Mouse (Mus musculus): ENCODE data around the gene Tas2r130. TPM values are rescaled to one million over a fixed set of nuclear protein-coding genes. Genes with fewer than 3 reads are reported as not detected.
"Not testable (repeated sequence)": the region's sequence is repeated elsewhere in the genome, so short reads cannot be mapped to it uniquely, and the experiment has no call there.

Gene Tas2r130
- not detected for total RNA-seq (2021)
- long read RNA-seq, experiment 1: 0 reads
- long read RNA-seq, experiment 2: 0 reads

DNA sequence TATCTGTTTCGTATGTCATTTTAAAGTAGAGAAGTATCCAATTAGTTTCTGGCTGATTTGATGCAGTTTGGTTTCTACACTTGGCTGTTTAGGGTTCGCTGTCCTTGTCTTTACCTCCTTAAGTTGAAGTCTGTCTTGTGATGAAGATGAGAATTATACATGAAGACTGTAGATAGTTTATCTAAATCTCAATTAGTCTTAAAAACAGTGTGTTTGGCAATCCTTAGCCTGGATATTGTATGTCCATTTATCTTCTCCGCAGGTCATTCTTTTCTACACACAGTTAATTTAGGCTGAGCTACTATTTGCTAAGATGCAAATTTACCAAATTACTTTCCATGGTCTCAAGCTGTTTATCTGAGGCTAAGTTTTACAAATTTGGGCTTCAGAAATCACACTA is at the start of gene Tas2r130:
TSS of gene Tas2r130 (minus strand) at position 101 of the 400 bp plus-strand sequence.
- intact Hi-C loops (cut with DNase I): no loop called here
- DNase-seq: no peak

DNA sequence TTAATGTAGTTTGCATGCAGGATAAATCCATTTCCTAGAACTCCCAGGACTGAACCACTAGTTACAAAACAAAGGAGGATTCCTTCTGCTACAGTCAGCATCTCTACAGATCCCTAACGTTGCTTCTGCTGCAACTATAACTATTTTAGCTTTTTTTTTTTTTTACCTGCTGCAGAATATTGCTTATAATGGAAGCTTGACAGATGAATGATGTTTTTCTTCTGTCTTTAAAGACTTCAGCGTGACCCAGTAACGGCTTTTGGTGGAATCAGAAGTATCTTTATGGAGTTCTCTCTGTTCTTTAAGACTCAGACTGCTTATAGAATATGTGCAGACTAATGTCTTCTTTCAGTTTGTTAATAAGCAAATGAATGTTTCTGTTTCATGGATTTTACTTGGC is 48.1 kb upstream of the Tas2r130 start, which contains the start of gene Tas2r106:
TSS of gene Tas2r106 (minus strand) at position 101 of the 400 bp plus-strand sequence.
- intact Hi-C loops (cut with DNase I): no loop called here
- DNase-seq: no peak

DNA sequence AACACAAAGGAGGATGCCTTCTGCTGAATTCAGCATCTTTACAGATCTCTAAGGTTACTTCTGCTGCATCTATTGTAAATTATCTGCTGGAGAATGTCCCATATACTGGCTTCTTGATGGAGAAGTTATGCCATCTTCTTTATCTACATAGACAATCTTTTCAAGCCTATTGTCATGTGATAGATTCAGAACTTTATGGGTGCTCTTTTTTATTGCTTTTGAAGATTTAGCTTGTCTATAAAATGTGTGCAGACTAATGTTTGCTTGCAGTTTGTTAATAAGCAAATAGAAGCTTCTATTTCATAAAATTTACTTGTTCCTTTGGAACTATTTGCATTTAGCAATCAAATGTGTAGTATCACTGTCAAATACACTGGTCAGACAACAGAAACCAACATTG is 29.3 kb upstream of the Tas2r130 start, which contains the start of gene Tas2r107:
TSS of gene Tas2r107 (minus strand) at position 101 of the 400 bp plus-strand sequence.
- intact Hi-C loops (cut with DNase I): no loop called here
- DNase-seq: no peak

DNA sequence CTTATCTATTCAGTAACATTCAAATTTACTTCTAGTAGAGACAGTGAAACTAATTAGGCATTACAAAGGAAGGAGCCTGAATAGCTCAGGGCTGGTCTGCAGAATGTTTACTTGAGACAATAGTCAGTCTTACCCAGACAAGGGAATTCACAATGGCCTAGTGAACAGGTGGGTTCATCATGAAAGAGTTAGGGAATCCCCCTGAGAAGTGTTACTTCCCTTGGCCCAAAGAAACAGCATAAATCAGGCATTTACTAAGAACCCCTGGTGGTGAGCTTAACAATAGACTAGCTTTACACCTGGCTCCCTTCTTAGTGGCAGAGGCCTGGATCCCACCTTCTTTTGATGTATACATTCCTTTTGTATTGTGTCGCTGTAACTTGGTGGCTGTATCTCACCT is 20.8 kb downstream of the Tas2r130 start:
- intact Hi-C loops (cut with DNase I); DNase-seq: not testable (repeated sequence)

- no peak for DNase-seq
- intact Hi-C loops (cut with DNase I): no loop called here
Observed at GRCm38 (mm10) chr6:131604821-131605220, 25.9 kb downstream of the Tas2r130 start.

Other genes with a start within 250 kb of the Tas2r130 start
- gene Ybx3, start 242.4 kb downstream of the Tas2r130 start, total RNA-seq (2021): 1,000 to 10,000 TPM; 1,485 to 1,638 TPM
- not detected for gene 5430401F13Rik, start 144.5 kb downstream of the Tas2r130 start, total RNA-seq (2021)
- not detected for gene Gm6619, start 144.5 kb downstream of the Tas2r130 start, total RNA-seq (2021)
- not detected for gene Tas2r107, start 29.2 kb upstream of the Tas2r130 start, total RNA-seq (2021)
- not detected for gene Tas2r106, start 48.0 kb upstream of the Tas2r130 start, total RNA-seq (2021)
- not detected for gene Tas2r104, start 54.8 kb upstream of the Tas2r130 start, total RNA-seq (2021)
- gene Tas2r105, start 56.6 kb upstream of the Tas2r130 start, total RNA-seq (2021): not detected
- not detected for gene Tas2r114, start 59.2 kb upstream of the Tas2r130 start, total RNA-seq (2021)